Mouse (Mus musculus): ENCODE data around the gene Amer2.
"Not testable (repeated sequence)": the region's sequence is repeated elsewhere in the genome, so short reads cannot be mapped to it uniquely, and the experiment has no call there.

The Amer2 gene

GRCm38 (mm10) chr14:60372821-60373309, at the start of gene Amer2:
Gene Amer2 (plus strand): TSS chr14:60373259.
- in situ Hi-C loops (cut with MboI, MseI): no loop called here

GRCm38 (mm10) chr14:60340001-60340400, 33.1 kb upstream of the Amer2 start:
- in situ Hi-C loops (cut with MboI, MseI): not testable (repeated sequence)

GRCm38 (mm10) chr14:60340570-60340969, 32.5 kb upstream of the Amer2 start:
- in situ Hi-C loops (cut with MboI, MseI): no loop called here

GRCm38 (mm10) chr14:60345326-60345876, 27.7 kb upstream of the Amer2 start:
- in situ Hi-C loops (cut with MboI, MseI): no loop called here

GRCm38 (mm10) chr14:60358347-60358746, 14.7 kb upstream of the Amer2 start:
- in situ Hi-C loops (cut with MboI, MseI): no loop called here

- in situ Hi-C loops (cut with MboI, MseI): loop anchor here (5.0 kb wide), 1 partner anchor 44 kb away; no protein-coding TSS in a partner anchor
Observed at GRCm38 (mm10) chr14:60361380-60362212, 11.5 kb upstream of the Amer2 start.

- in situ Hi-C loops (cut with MboI, MseI): no loop called here
Observed at GRCm38 (mm10) chr14:60366729-60367128, 6.3 kb upstream of the Amer2 start.

- in situ Hi-C loops (cut with MboI, MseI): no loop called here
Observed at GRCm38 (mm10) chr14:60368769-60369666, 4.0 kb upstream of the Amer2 start.

GRCm38 (mm10) chr14:60369667-60370315, 3.3 kb upstream of the Amer2 start:
- in situ Hi-C loops (cut with MboI, MseI): no loop called here

- in situ Hi-C loops (cut with MboI, MseI): no loop called here
Observed at GRCm38 (mm10) chr14:60377107-60377506, 4.0 kb downstream of the Amer2 start.

GRCm38 (mm10) chr14:60377546-60377945, 4.5 kb downstream of the Amer2 start:
- in situ Hi-C loops (cut with MboI, MseI): no loop called here

- in situ Hi-C loops (cut with MboI, MseI): no loop called here
Observed at GRCm38 (mm10) chr14:60378057-60378565, 5.1 kb downstream of the Amer2 start.

GRCm38 (mm10) chr14:60378566-60379322, 5.7 kb downstream of the Amer2 start:
- in situ Hi-C loops (cut with MboI, MseI): no loop called here

GRCm38 (mm10) chr14:60379323-60379957, 6.4 kb downstream of the Amer2 start:
- in situ Hi-C loops (cut with MboI, MseI): no loop called here

GRCm38 (mm10) chr14:60379958-60380330, 6.9 kb downstream of the Amer2 start:
- in situ Hi-C loops (cut with MboI, MseI): no loop called here

GRCm38 (mm10) chr14:60381671-60382070, 8.6 kb downstream of the Amer2 start:
- in situ Hi-C loops (cut with MboI, MseI): no loop called here

GRCm38 (mm10) chr14:60383816-60384215, 10.8 kb downstream of the Amer2 start:
- in situ Hi-C loops (cut with MboI, MseI): no loop called here

- in situ Hi-C loops (cut with MboI, MseI): no loop called here
Observed at GRCm38 (mm10) chr14:60384269-60384668, 11.2 kb downstream of the Amer2 start.

GRCm38 (mm10) chr14:60385079-60385643, 12.1 kb downstream of the Amer2 start:
- in situ Hi-C loops (cut with MboI, MseI): no loop called here
